Mouse (Mus musculus) layer of hippocampus, adult 18-20 months (tissue): ENCODE measurements around the gene Rpl6. TPM values are rescaled to one million over a fixed set of nuclear protein-coding genes. Genes with fewer than 3 reads are reported as not detected.

Experiments
- DNase-seq, 2 experiments: peaks; one replicate each; pipeline ENCODE4 v3.0.0; 2022; ENCODE audit warnings: low spot score in 2 of 2
- total RNA-seq, 2 experiments: library from RNA; stranded (reverse); gene quantifications; 2 replicates each; pipeline ENCODE4 v1.2.3; 2021

Gene Rpl6
- total RNA-seq, 2 experiments from 2014 or later = 493 to 505 TPM

GRCm38 (mm10) chr5:121253816-121254497 lies 49.7 kb downstream of the Rpl6 start:
- no peak for DNase-seq

- no peak for DNase-seq
Measured at GRCm38 (mm10) chr5:121254977-121255376, 50.7 kb downstream of the Rpl6 start.

Other genes with a start within 250 kb of the Rpl6 start
- gene Rph3a, start 194.4 kb upstream of the Rpl6 start, total RNA-seq = 100 to 1,000 TPM; 217 to 224 TPM
- gene Ptpn11, start 13.1 kb upstream of the Rpl6 start, total RNA-seq = 100 to 1,000 TPM; 104 to 106 TPM
- 100 to 1,000 TPM; 156 to 168 TPM for gene Hectd4, start 15.7 kb downstream of the Rpl6 start, total RNA-seq
- gene Trafd1, start 181.2 kb downstream of the Rpl6 start, total RNA-seq = 10 to 100 TPM; 73.2 to 74.7 TPM
- 10 to 100 TPM; 39.4 to 39.8 TPM for gene Naa25, start 193.5 kb downstream of the Rpl6 start, total RNA-seq
- gene Tmem116, start 247.4 kb downstream of the Rpl6 start, total RNA-seq = 1 to 10 TPM; 8.4 to 8.9 TPM
- 100 to 1,000 TPM; 140 to 150 TPM for gene Erp29, start 248.0 kb downstream of the Rpl6 start, total RNA-seq